ENCODE assay signal across 7 mouse cellular contexts in the genomic region with DNA sequence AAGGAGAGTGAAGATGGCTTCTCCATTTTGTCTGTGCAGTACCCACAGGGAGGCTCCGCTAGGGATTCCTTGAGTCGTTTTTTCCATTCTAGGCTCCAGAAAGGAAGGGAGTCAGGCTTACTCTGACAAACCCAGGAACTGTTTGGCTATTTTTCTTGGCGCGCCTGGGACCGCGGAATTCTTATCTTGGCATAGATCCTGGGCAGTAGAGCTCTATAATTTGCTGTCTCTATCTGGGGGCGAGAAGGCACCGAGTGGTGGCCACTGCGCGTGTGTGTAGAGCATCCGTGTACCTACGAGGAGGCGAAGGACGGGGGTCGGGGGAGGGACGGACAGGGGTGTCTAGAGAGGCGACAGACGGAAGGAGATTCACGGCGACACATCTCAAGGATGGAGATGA. TPM values are rescaled to one million over a fixed set of nuclear protein-coding genes. Genes with fewer than 3 reads are reported as not detected.
DNase-seq lines count a peak whose midpoint lies in the region; ATAC-seq and TF ChIP-seq lines count a peak whose summit lies in the region.

No protein-coding gene starts in this region.

- H3K9ac ChIP-seq in CH12.LX (ENCODE audit: insufficient read depth, low read depth), result peak overlapping the region; percentile 17; the same call in 1 of the 2 replicates
- H3K9ac ChIP-seq in forebrain, embryonic 12.5 days, result peak overlapping the region; percentile 57
- H3K9ac ChIP-seq in limb, embryonic 15.5 days, result peak overlapping the region; percentile 20; the same call in 1 of the 2 replicates
- H3K9ac ChIP-seq in midbrain, embryonic 16.5 days (ENCODE audit: low read depth, low read length), result peak overlapping the region; percentile 57

- peak overlapping the region; percentile 53 to 73 (median 62) for H3K4me3 ChIP-seq in CH12.LX (replicated peaks in 1 of 3; ENCODE audit: low read depth in 2 of 3, low read length in 2 of 3, poor library complexity in 1 of 3)
- H3K4me3 ChIP-seq in forebrain, embryonic 12.5 days (replicated peaks), result peak overlapping the region; percentile 46
- peak overlapping the region; percentile 57 for H3K4me3 ChIP-seq in hindbrain, embryonic 10.5 days
- H3K4me3 ChIP-seq in limb, embryonic 15.5 days, result peak overlapping the region; percentile 46
- H3K4me3 ChIP-seq in midbrain, embryonic 16.5 days (ENCODE audit: low read depth, low read length), result peak overlapping the region; percentile 47

- H3K79me2 ChIP-seq in CH12.LX (replicated peaks; ENCODE audit: control insufficient read depth, extremely low read depth, insufficient read depth, poor library complexity, severe bottlenecking), result no peaks in the 10 kb centered on the region

- DNase-seq in CH12.LX (ENCODE audit: extremely low read depth) (no peak), MN1 (ENCODE audit: low spot score) (peak; percentile 49)
- no peak for DNase-seq in hindbrain, embryonic 10.5 days (ENCODE audit: low spot score)
- DNase-seq in spleen, adult 12 weeks (ENCODE audit: low spot score), result no peak

- H3K4me2 ChIP-seq in CH12.LX (ENCODE audit: insufficient read depth, low read depth, poor library complexity, severe bottlenecking), result peak overlapping the region; percentile 73
- peak overlapping the region; percentile 81 for H3K4me2 ChIP-seq in forebrain, embryonic 12.5 days
- H3K4me2 ChIP-seq in limb, embryonic 15.5 days, result peak overlapping the region; percentile 86
- H3K4me2 ChIP-seq in midbrain, embryonic 16.5 days (ENCODE audit: low read length), result peak overlapping the region; percentile 91

- TF ChIP-seq RAD21 in CH12.LX (IDR thresholded peaks at IDR 0.05; ENCODE audit: low read depth, low read length), result no peak

- TF ChIP-seq EP300 in CH12.LX (IDR thresholded peaks at IDR 0.05; ENCODE audit: low read length), result 0 out of 2 replicates have a peak, but pooled peaks have one; percentile 14

- 1% methylated on average over 20 of the region's 20 CpGs for WGBS in forebrain, embryonic 12.5 days
- 2% methylated on average over 20 of the region's 20 CpGs for WGBS in hindbrain, embryonic 10.5 days
- 1% methylated on average over 20 of the region's 20 CpGs for WGBS in limb, embryonic 15.5 days
- WGBS in midbrain, embryonic 16.5 days, result 2% methylated on average over 20 of the region's 20 CpGs

- peaks cover 25% of the 10 kb centered on the region for H3K27me3 ChIP-seq in CH12.LX (replicated peaks)
- H3K27me3 ChIP-seq in forebrain, embryonic 12.5 days, result peaks cover 13% of the 10 kb centered on the region; the same call in 1 of the 2 replicates
- no peaks in the 10 kb centered on the region for H3K27me3 ChIP-seq in hindbrain, embryonic 10.5 days (ENCODE audit: insufficient read depth, poor library complexity, severe bottlenecking)
- H3K27me3 ChIP-seq in limb, embryonic 15.5 days, result peaks cover 9% of the 10 kb centered on the region; the same call in 1 of the 2 replicates
- 0 out of 2 replicates have a peak, but pooled peaks cover 2% of the 10 kb centered on the region for H3K27me3 ChIP-seq in midbrain, embryonic 16.5 days (ENCODE audit: control insufficient read depth, insufficient read depth, low read depth, low read length)

- dilution Hi-C loops in CH12.LX (cut with MboI; ENCODE audit: extremely low pct_ligation_motif_present, extremely low pct_unique_long_range_greater_than_20kb, low sequenced_read_pairs), result no loop called here

- in situ Hi-C loops in CH12.LX (cut with MboI; ENCODE audit: low pct_ligation_motif_present, low pct_unique_long_range_greater_than_20kb, low sequenced_read_pairs), result loop anchor here (10.0 to 25.0 kb wide), 3 partner anchors 299 to 567 kb away; a partner anchor contains a TSS

- H3K9me3 ChIP-seq in CH12.LX (replicated peaks; ENCODE audit: low read length), result no peaks in the 10 kb centered on the region
- H3K9me3 ChIP-seq in forebrain, embryonic 12.5 days, result no peaks in the 10 kb centered on the region
- H3K9me3 ChIP-seq in hindbrain, embryonic 10.5 days, result no peaks in the 10 kb centered on the region
- H3K9me3 ChIP-seq in limb, embryonic 15.5 days, result no peaks in the 10 kb centered on the region
- H3K9me3 ChIP-seq in midbrain, embryonic 16.5 days (replicated peaks; ENCODE audit: control insufficient read depth, low read length, poor library complexity, severe bottlenecking), result no peaks in the 10 kb centered on the region

- no peak for TF ChIP-seq CTCF in CH12.LX (conservative IDR thresholded peaks at IDR 0.05 in 1 of 2, IDR thresholded peaks at IDR 0.05 in 1 of 2; ENCODE audit: low read depth in 2 of 2, low read length in 2 of 2)

- no peaks in the 10 kb centered on the region for H3K36me3 ChIP-seq in CH12.LX (replicated peaks in 1 of 2; ENCODE audit: control insufficient read depth in 1 of 2, insufficient read depth in 1 of 2, low read length in 1 of 2)
- H3K36me3 ChIP-seq in forebrain, embryonic 12.5 days (replicated peaks), result no peaks in the 10 kb centered on the region
- no peaks in the 10 kb centered on the region for H3K36me3 ChIP-seq in hindbrain, embryonic 10.5 days
- peaks cover 22% of the 10 kb centered on the region for H3K36me3 ChIP-seq in limb, embryonic 15.5 days
- H3K36me3 ChIP-seq in midbrain, embryonic 16.5 days (ENCODE audit: control insufficient read depth, insufficient read depth, low read length), result no peaks in the 10 kb centered on the region

- no peak overlapping the region for H3K27ac ChIP-seq in CH12.LX (ENCODE audit: insufficient read depth, low read depth)
- H3K27ac ChIP-seq in forebrain, embryonic 12.5 days, result no peak overlapping the region
- H3K27ac ChIP-seq in hindbrain, embryonic 10.5 days, result peak overlapping the region; percentile 79; the same call in 1 of the 2 replicates
- peak overlapping the region; percentile 72 for H3K27ac ChIP-seq in limb, embryonic 15.5 days
- H3K27ac ChIP-seq in midbrain, embryonic 16.5 days (ENCODE audit: low read length), result no peak overlapping the region

- peaks cover 20 to 30% of the 10 kb centered on the region in 2 experiments for H3K4me1 ChIP-seq in CH12.LX (ENCODE audit: control insufficient read depth in 1 of 2, insufficient read depth in 2 of 2)
- peaks cover 38% of the 10 kb centered on the region for H3K4me1 ChIP-seq in forebrain, embryonic 12.5 days
- H3K4me1 ChIP-seq in hindbrain, embryonic 10.5 days (replicated peaks), result peaks cover 44% of the 10 kb centered on the region
- H3K4me1 ChIP-seq in limb, embryonic 15.5 days, result peaks cover 40% of the 10 kb centered on the region
- H3K4me1 ChIP-seq in midbrain, embryonic 16.5 days (ENCODE audit: control insufficient read depth, insufficient read depth, low read length), result peaks cover 28% of the 10 kb centered on the region

- TF ChIP-seq POLR2A in CH12.LX (IDR thresholded peaks at IDR 0.05; ENCODE audit: low read depth, low read length), result no peak

- peak; percentile 43; the same call in 1 of the 2 replicates for ATAC-seq in forebrain, embryonic 12.5 days (ENCODE audit: low FRiP score)
- peak; percentile 70 for ATAC-seq in limb, embryonic 15.5 days (ENCODE audit: insufficient number of reproducible peaks, low FRiP score, low TSS enrichment, low read depth)
- ATAC-seq in midbrain, embryonic 16.5 days, result peak; percentile 50

TF ChIP-seq in CH12.LX, 34 proteins besides CTCF, POLR2A, EP300 and RAD21:
- TF ChIP-seq E2F4 (IDR thresholded peaks at IDR 0.05; ENCODE audit: insufficient replicate concordance, low read depth, low read length) (no peak), MAFK (IDR thresholded peaks at IDR 0.05; ENCODE audit: insufficient replicate concordance, low read length) (no peak), HCFC1 (IDR thresholded peaks at IDR 0.05; ENCODE audit: low read depth, low read length) (no peak), MXI1 (IDR thresholded peaks at IDR 0.05; ENCODE audit: low read depth, low read length) (no peak), UBTF (IDR thresholded peaks at IDR 0.05; ENCODE audit: low read depth, low read length) (no peak), PAX5 (IDR thresholded peaks at IDR 0.05; ENCODE audit: low read length) (no peak), SMC3 (IDR thresholded peaks at IDR 0.05; ENCODE audit: low read depth, low read length) (no peak), TCF12 (IDR thresholded peaks at IDR 0.05; ENCODE audit: low read depth, low read length) (peak; percentile 7; the same call in 1 of the 2 replicates), KAT2A (IDR thresholded peaks at IDR 0.05; ENCODE audit: insufficient replicate concordance, low read length) (no peak), NELFE (IDR thresholded peaks at IDR 0.05; ENCODE audit: low read depth, low read length) (0 out of 2 replicates have a peak, but pooled peaks have one; percentile 5), MAX (IDR thresholded peaks at IDR 0.05; ENCODE audit: low read length) (no peak), POLR2AphosphoS2 (IDR thresholded peaks at IDR 0.05; ENCODE audit: low read depth, low read length) (no peak)
TF ChIP-seq in CH12.LX: peak in this region for 2.

RNA-seq across cellular contexts. Expression of a gene that starts 11.8 kb away (rescaled TPM):
- total RNA-seq in CH12.LX (2012; rRNA removed), result 1.3 and 4.1 TPM in 2 replicates
- total RNA-seq in CH12.LX (2014; rRNA removed), result 0.28 and 0.35 TPM in 2 replicates
- polyA plus RNA-seq in CH12.LX (2012; ENCODE audit: insufficient read length, low read depth), result 0.87 and 0.99 TPM in 2 replicates
- 22.9 and 27.8 TPM in 2 replicates for polyA plus RNA-seq in forebrain, embryonic 12.5 days (2016; fragmentation: Nextera tagmentation; extraction: Ambion mirVana)
- 42.9 and 44.2 TPM in 2 replicates for polyA plus RNA-seq in hindbrain, embryonic 10.5 days (2016; fragmentation: Nextera tagmentation; extraction: Ambion mirVana)
- polyA plus RNA-seq in limb, embryonic 15.5 days (2015; fragmentation: Nextera tagmentation; extraction: Ambion mirVana), result 203 and 213 TPM in 2 replicates
- polyA plus RNA-seq in midbrain, embryonic 16.5 days (2015; fragmentation: Nextera tagmentation; extraction: Ambion mirVana), result 14.8 and 16.3 TPM in 2 replicates

RNA-seq across cellular contexts. Expression of a gene that starts 31.7 kb away (rescaled TPM):
- 113 and 169 TPM in 2 replicates for total RNA-seq in CH12.LX (2012; rRNA removed)
- total RNA-seq in CH12.LX (2014; rRNA removed), result 61.1 and 77.7 TPM in 2 replicates
- polyA plus RNA-seq in CH12.LX (2012; ENCODE audit: insufficient read length, low read depth), result 145 and 182 TPM in 2 replicates
- polyA plus RNA-seq in forebrain, embryonic 12.5 days (2016; fragmentation: Nextera tagmentation; extraction: Ambion mirVana), result 72.8 and 76.0 TPM in 2 replicates
- polyA plus RNA-seq in hindbrain, embryonic 10.5 days (2016; fragmentation: Nextera tagmentation; extraction: Ambion mirVana), result 65.7 and 71.8 TPM in 2 replicates
- 75.6 and 81.1 TPM in 2 replicates for polyA plus RNA-seq in limb, embryonic 15.5 days (2015; fragmentation: Nextera tagmentation; extraction: Ambion mirVana)
- 79.1 and 81.8 TPM in 2 replicates for polyA plus RNA-seq in midbrain, embryonic 16.5 days (2015; fragmentation: Nextera tagmentation; extraction: Ambion mirVana)

RNA-seq across cellular contexts. Expression of a gene that starts 54.9 kb away (rescaled TPM):
- total RNA-seq in CH12.LX (2012; rRNA removed) (96.3 and 112 TPM in 2 replicates), CH12.LX (2014; rRNA removed) (59.5 and 61.6 TPM in 2 replicates)
- 70.3 and 80.0 TPM in 2 replicates for polyA plus RNA-seq in CH12.LX (2012; ENCODE audit: insufficient read length, low read depth)
- 102 and 106 TPM in 2 replicates for polyA plus RNA-seq in forebrain, embryonic 12.5 days (2016; fragmentation: Nextera tagmentation; extraction: Ambion mirVana)
- 112 and 124 TPM in 2 replicates for polyA plus RNA-seq in hindbrain, embryonic 10.5 days (2016; fragmentation: Nextera tagmentation; extraction: Ambion mirVana)
- 76.2 and 87.4 TPM in 2 replicates for polyA plus RNA-seq in limb, embryonic 15.5 days (2015; fragmentation: Nextera tagmentation; extraction: Ambion mirVana)
- polyA plus RNA-seq in midbrain, embryonic 16.5 days (2015; fragmentation: Nextera tagmentation; extraction: Ambion mirVana), result 80.6 and 85.7 TPM in 2 replicates

Comparison
In these comparisons a context has a peak if more than half of its experiments do, and no peak if none do; other contexts are left out.
1. H3K27ac ChIP-seq: peak in hindbrain, embryonic 10.5 days (single experiment) and limb, embryonic 15.5 days (single experiment); none in CH12.LX (single experiment), forebrain, embryonic 12.5 days (single experiment) and midbrain, embryonic 16.5 days (single experiment).
2. Peak in every context shown above with its lines, with median percentiles within 50 percentile points of each other: H3K4me2 ChIP-seq, H3K4me3 ChIP-seq, H3K9ac ChIP-seq and ATAC-seq.